Mouse (Mus musculus) neural tube, embryonic 11.5 days (tissue): ENCODE data around the gene Bsnd. TPM values are rescaled to one million over a fixed set of nuclear protein-coding genes. Genes with fewer than 3 reads are reported as not detected.

Experiments used
- ATAC-seq: fragments of 200-750 bp; cut with Nextera tagmentation; 2 replicates; pipeline ENCODE4 v1.8.0; 2017; ENCODE audit warnings: moderate number of reproducible peaks, mild to moderate bottlenecking, moderate TSS enrichment, moderate library complexity; ENCODE audit not compliant: insufficient read depth, low FRiP score, low TSS enrichment
- DNase-seq: peaks from one replicate; pipeline ENCODE4 v3.0.0-alpha.2; 2015; ENCODE audit warnings: low spot score
- H3K27ac ChIP-seq: fragments of 300-500 bp; sonication (generic); 2 replicates; pipeline ENCODE4 v1.5.1; 2014; ENCODE audit warnings: low read depth, mild to moderate bottlenecking, low read length
- H3K27me3 ChIP-seq: fragments of 300-500 bp; sonication (generic); 2 replicates; pipeline ENCODE4 v1.6.1; 2014; ENCODE audit warnings: mild to moderate bottlenecking, low read length, mixed read lengths; ENCODE audit not compliant: control insufficient read depth, insufficient read depth
- H3K36me3 ChIP-seq: fragments of 300-500 bp; sonication (generic); 2 replicates; pipeline ENCODE4 v1.6.1; 2014; ENCODE audit warnings: mild to moderate bottlenecking, low read length, moderate library complexity, mixed read lengths; ENCODE audit not compliant: control insufficient read depth, insufficient read depth
- H3K4me1 ChIP-seq: fragments of 300-500 bp; sonication (generic); 2 replicates; pipeline ENCODE4 v1.6.1; 2014; ENCODE audit warnings: low read length, mixed read lengths; ENCODE audit not compliant: control insufficient read depth, insufficient read depth
- H3K4me2 ChIP-seq: fragments of 300-500 bp; sonication (generic); 2 replicates; pipeline ENCODE4 v1.6.1; 2014; ENCODE audit warnings: low read depth, mild to moderate bottlenecking, moderate library complexity
- H3K4me3 ChIP-seq: fragments of 300-500 bp; sonication (generic); 2 replicates; pipeline ENCODE4 v1.5.1; 2014; ENCODE audit warnings: low read depth, low read length
- H3K9ac ChIP-seq: fragments of 300-500 bp; sonication (generic); 2 replicates; pipeline ENCODE4 v1.6.1; 2014; ENCODE audit warnings: mild to moderate bottlenecking, low read length
- H3K9me3 ChIP-seq: fragments of 300-500 bp; sonication (generic); 2 replicates; pipeline ENCODE4 v1.6.1; 2016; ENCODE audit warnings: low read length; ENCODE audit not compliant: control insufficient read depth
- WGBS: fragments of 180-500 bp; shearing (Covaris S2); extraction: QIAGEN DNeasy Blood & Tissue Kit; methylation state at CpG from one replicate; pipeline ENCODE4 v1.1.7; 2014; 5-methylcytosine and 5-hydroxymethylcytosine counted together
- polyA plus RNA-seq: library from polyadenylated mRNA; unstranded; fragments of >200 nt; fragmentation: Nextera tagmentation; extraction: Ambion mirVana; gene quantifications from 2 replicates; pipeline ENCODE4 v1.2.1, GENCODE M21; 2014

Gene Bsnd
- polyA plus RNA-seq, 1 experiment from 2014 or later, result not detected

- H3K9ac ChIP-seq, result no peak overlapping the region
- H3K4me1 ChIP-seq, result no peaks in the 10 kb centered on the region
- H3K27me3 ChIP-seq, result no peaks in the 10 kb centered on the region
- 60% methylated on average over 8 of the region's 8 CpGs for WGBS
- no peak overlapping the region for H3K27ac ChIP-seq
- H3K4me3 ChIP-seq, result no peak overlapping the region
- H3K36me3 ChIP-seq, result no peaks in the 10 kb centered on the region
- no peak overlapping the region for H3K4me2 ChIP-seq
- DNase-seq, result no peak
- ATAC-seq, result no peak; the same call in 1 of the 2 replicates
- H3K9me3 ChIP-seq, result no peaks in the 10 kb centered on the region
Observed at GRCm38 (mm10) chr4:106497776-106498470, 5.8 kb upstream of the Bsnd start.

- no peak overlapping the region for H3K9ac ChIP-seq
- H3K9me3 ChIP-seq, result no peaks in the 10 kb centered on the region
- no peak overlapping the region for H3K4me3 ChIP-seq
- H3K4me1 ChIP-seq, result no peaks in the 10 kb centered on the region
- WGBS, result 60% methylated on average over 6 of the region's 6 CpGs
- DNase-seq (no peak), ATAC-seq (no peak)
- no peaks in the 10 kb centered on the region for H3K36me3 ChIP-seq
- H3K27ac ChIP-seq, result no peak overlapping the region
- no peak overlapping the region for H3K4me2 ChIP-seq
- H3K27me3 ChIP-seq, result no peaks in the 10 kb centered on the region
Observed at GRCm38 (mm10) chr4:106496833-106497232, 4.8 kb upstream of the Bsnd start.

- no peak for ATAC-seq
- Histone ChIP-seq H3K27me3 (no peaks in the 10 kb centered on the region), H3K27ac (no peak overlapping the region), H3K4me2 (no peak overlapping the region), H3K9me3 (no peaks in the 10 kb centered on the region), H3K4me3 (no peak overlapping the region), H3K36me3 (no peaks in the 10 kb centered on the region), H3K4me1 (no peaks in the 10 kb centered on the region), H3K9ac (no peak overlapping the region)
- DNase-seq, result no peak
- WGBS, result 77% methylated on average over 2 of the region's 2 CpGs
Observed at GRCm38 (mm10) chr4:106493639-106494038, 1.6 kb upstream of the Bsnd start.

- no peaks in the 10 kb centered on the region for H3K9me3 ChIP-seq
- no peak overlapping the region for H3K27ac ChIP-seq
- no peaks in the 10 kb centered on the region for H3K27me3 ChIP-seq
- no peak for DNase-seq
- no peaks in the 10 kb centered on the region for H3K4me1 ChIP-seq
- no peak overlapping the region for H3K9ac ChIP-seq
- H3K36me3 ChIP-seq, result no peaks in the 10 kb centered on the region
- H3K4me2 ChIP-seq, result no peak overlapping the region
- no peak overlapping the region for H3K4me3 ChIP-seq
- 65% methylated on average over 4 of the region's 4 CpGs for WGBS
- no peak for ATAC-seq
Observed at GRCm38 (mm10) chr4:106490620-106491019, 1.5 kb downstream of the Bsnd start.

GRCm38 (mm10) chr4:106483831-106484230, 8.3 kb downstream of the Bsnd start:
- ATAC-seq, result no peak
- no peak overlapping the region for H3K27ac ChIP-seq
- no peak for DNase-seq

GRCm38 (mm10) chr4:106483215-106483727, 8.8 kb downstream of the Bsnd start:
- Histone ChIP-seq H3K36me3 (no peaks in the 10 kb centered on the region), H3K4me2 (no peak overlapping the region), H3K4me1 (no peaks in the 10 kb centered on the region), H3K9ac (no peak overlapping the region), H3K27ac (no peak overlapping the region), H3K4me3 (no peak overlapping the region), H3K9me3 (no peaks in the 10 kb centered on the region), H3K27me3 (no peaks in the 10 kb centered on the region)
- 50% methylated on average over 7 of the region's 7 CpGs for WGBS
- DNase-seq (no peak), ATAC-seq (no peak)

More at GRCm38 (mm10) chr4:106483831-106484230, 8.3 kb downstream of the Bsnd start:
- no peak overlapping the region for H3K9ac ChIP-seq
- H3K27me3 ChIP-seq, result no peaks in the 10 kb centered on the region
- H3K9me3 ChIP-seq, result no peaks in the 10 kb centered on the region
- 93% methylated on average over 1 of the region's 1 CpGs for WGBS
- no peaks in the 10 kb centered on the region for H3K4me1 ChIP-seq
- no peak overlapping the region for H3K4me2 ChIP-seq
- H3K36me3 ChIP-seq, result no peaks in the 10 kb centered on the region
- H3K4me3 ChIP-seq, result no peak overlapping the region

- no peak overlapping the region for H3K4me3 ChIP-seq
- ATAC-seq (no peak), DNase-seq (no peak)
- H3K36me3 ChIP-seq, result no peaks in the 10 kb centered on the region
- H3K27me3 ChIP-seq, result no peaks in the 10 kb centered on the region
- H3K27ac ChIP-seq, result no peak overlapping the region
- H3K9ac ChIP-seq, result no peak overlapping the region
- H3K4me1 ChIP-seq, result no peaks in the 10 kb centered on the region
- no peak overlapping the region for H3K4me2 ChIP-seq
- no peaks in the 10 kb centered on the region for H3K9me3 ChIP-seq
- WGBS, result 76% methylated on average over 3 of the region's 3 CpGs
Observed at GRCm38 (mm10) chr4:106480545-106480944, 11.5 kb downstream of the Bsnd start.

- no peak overlapping the region for H3K4me3 ChIP-seq
- H3K9me3 ChIP-seq, result no peaks in the 10 kb centered on the region
- no peaks in the 10 kb centered on the region for H3K27me3 ChIP-seq
- WGBS, result 5% methylated on average over 6 of the region's 6 CpGs
- H3K9ac ChIP-seq, result no peak overlapping the region
- H3K27ac ChIP-seq, result no peak overlapping the region
- H3K4me2 ChIP-seq, result no peak overlapping the region
- DNase-seq (peak; percentile 79), ATAC-seq (peak; percentile 49; the same call in 1 of the 2 replicates)
- H3K36me3 ChIP-seq, result no peaks in the 10 kb centered on the region
- no peaks in the 10 kb centered on the region for H3K4me1 ChIP-seq
Observed at GRCm38 (mm10) chr4:106474241-106474640, 17.8 kb downstream of the Bsnd start.

GRCm38 (mm10) chr4:106472335-106472734, 19.7 kb downstream of the Bsnd start:
- Histone ChIP-seq H3K9me3 (no peaks in the 10 kb centered on the region), H3K27me3 (no peaks in the 10 kb centered on the region), H3K4me1 (no peaks in the 10 kb centered on the region), H3K4me3 (no peak overlapping the region), H3K4me2 (no peak overlapping the region), H3K36me3 (no peaks in the 10 kb centered on the region), H3K9ac (no peak overlapping the region), H3K27ac (no peak overlapping the region)
- DNase-seq (peak; percentile 69), ATAC-seq (peak; percentile 57; the same call in 1 of the 2 replicates)
- 17% methylated on average over 3 of the region's 3 CpGs for WGBS
